Mouse (Mus musculus) olfactory bulb, adult 2 months (tissue): ENCODE measurements around the gene Apbb2.

ENCODE experiments used
- CTCF ChIP-seq: fragments of 200-500 bp; IDR thresholded peaks from 2 replicates; pipeline ENCODE4 v1.5.1; 2012; ENCODE audit warnings: low read depth, mild to moderate bottlenecking, low read length, moderate library complexity; ENCODE audit not compliant: insufficient read depth
- POLR2A ChIP-seq: fragments of 200-500 bp; IDR thresholded peaks from 2 replicates; pipeline ENCODE4 v1.6.1; 2012; ENCODE audit warnings: mild to moderate bottlenecking, low read depth, low read length, moderate library complexity; ENCODE audit not compliant: insufficient read depth

DNA sequence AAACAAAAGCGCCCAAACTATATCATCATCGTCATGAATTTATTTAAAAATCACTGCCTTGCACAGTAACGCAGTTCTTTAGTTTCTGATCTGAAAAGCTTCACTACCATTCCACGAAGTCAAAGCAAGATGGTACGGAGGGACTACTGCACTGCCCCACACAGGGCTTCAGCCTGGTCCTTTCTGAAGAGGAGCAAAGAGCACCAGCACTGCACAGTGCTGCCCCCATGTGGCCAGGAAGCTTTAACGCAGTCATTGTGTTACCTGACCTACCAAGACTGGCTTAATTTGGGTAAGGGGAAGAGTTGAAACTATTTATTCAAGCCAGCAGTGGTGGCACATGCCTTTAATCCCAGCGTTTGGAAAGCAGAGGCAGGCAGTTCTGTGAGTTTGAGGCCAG lies 249.6 kb downstream of the Apbb2 start:
- TF ChIP-seq POLR2A (no peak), CTCF (peak; percentile 71)
